Comparison of ENCODE assay signal across 16 mouse cellular contexts in genomic region chr3:60553011-60553410, GRCm38 (mm10).
DNase-seq lines count a peak whose midpoint lies in the region.
"Had no signal": no experiment of that assay in that cellular context is flagged by ENCODE, and none has a peak within 500 bp of the region (broad histone marks: within the 10 kb centered on the region; RNA-seq: fewer than 3 reads in every experiment).

No protein-coding gene starts in this region.

- DNase-seq in adrenal gland, adult (ENCODE audit: inconsistent age in 2 of 2, low spot score in 1 of 2) = peak; percentile 69 to 88
- DNase-seq in adrenal gland, postnatal 4 days (ENCODE audit: low spot score in 2 of 2) = no peak
- DNase-seq in adrenal gland, postnatal 14 days = peak; percentile 26
- DNase-seq in adrenal gland, postnatal 25 days = no peak
- peak; percentile 33 for DNase-seq in testis, postnatal 14 days (ENCODE audit: low spot score)
- no peak for DNase-seq in testis, postnatal 10 days (ENCODE audit: low spot score)
- DNase-seq: cerebellum, adult 11-12 months; cerebellum, adult 8-10 months; cerebellum, postnatal 10 days; cerebellum, postnatal 36 days; embryo, embryonic 11 days; gastrocnemius, postnatal 14 days; heart, adult 11 months; heart, postnatal 10 days; heart, postnatal 4 days; kidney, adult 18-20 months had no signal

Comparison
In these comparisons a context has a peak if more than half of its experiments do, and no peak if none do; other contexts are left out.
1. DNase-seq: peak in adrenal gland, adult (2 of 2), adrenal gland, postnatal 14 days (single experiment) and testis, postnatal 14 days (single experiment); none in adrenal gland, postnatal 4 days (0 of 2), adrenal gland, postnatal 25 days (single experiment) and testis, postnatal 10 days (single experiment).